Mouse (Mus musculus) stomach, embryonic 15.5 days (tissue): Measurements from ENCODE around the gene Rpp38. TPM values are rescaled to one million over a fixed set of nuclear protein-coding genes. Genes with fewer than 3 reads are reported as not detected.
A peak's percentile ranks its signal among the peaks of the same experiment; 100 is the strongest.

Experiments
- ATAC-seq: fragments of 200-750 bp; cut with Nextera tagmentation; 2 replicates; pipeline ENCODE4 v1.8.0; 2017; ENCODE audit warnings: low read depth, moderate number of reproducible peaks, moderate TSS enrichment; ENCODE audit not compliant: insufficient read depth, low FRiP score
- H3K27ac ChIP-seq: fragments of 300-500 bp; sonication (generic); 2 replicates; pipeline ENCODE4 v1.5.1; 2015; ENCODE audit warnings: mild to moderate bottlenecking, inconsistent platforms
- H3K27me3 ChIP-seq: fragments of 300-500 bp; sonication (generic); replicated peaks from 2 replicates; pipeline ENCODE4 v1.6.1; 2015; ENCODE audit warnings: inconsistent platforms
- H3K36me3 ChIP-seq: fragments of 300-500 bp; sonication (generic); 2 replicates; pipeline ENCODE4 v1.6.1; 2015; ENCODE audit warnings: inconsistent platforms
- H3K4me1 ChIP-seq: fragments of 300-500 bp; sonication (generic); 2 replicates; pipeline ENCODE4 v1.6.1; 2015; ENCODE audit warnings: inconsistent platforms
- H3K4me2 ChIP-seq: fragments of 300-500 bp; sonication (generic); 2 replicates; pipeline ENCODE4 v1.6.1; 2015; ENCODE audit warnings: mild to moderate bottlenecking, inconsistent platforms
- H3K4me3 ChIP-seq: fragments of 300-500 bp; sonication (generic); replicated peaks from 2 replicates; pipeline ENCODE4 v1.5.1; 2015; ENCODE audit warnings: inconsistent platforms
- H3K9ac ChIP-seq: fragments of 300-500 bp; sonication (generic); 2 replicates; pipeline ENCODE4 v1.6.1; 2015; ENCODE audit warnings: inconsistent platforms
- H3K9me3 ChIP-seq: fragments of 300-500 bp; sonication (generic); 2 replicates; pipeline ENCODE4 v1.6.1; 2016; ENCODE audit warnings: inconsistent platforms
- WGBS: fragments of 180-500 bp; shearing (Covaris S2); methylation state at CpG from one replicate; pipeline ENCODE4 v1.1.7; 2015; 5-methylcytosine and 5-hydroxymethylcytosine counted together
- polyA plus RNA-seq: library from polyadenylated mRNA; unstranded; fragments of >200 nt; fragmentation: Nextera tagmentation; extraction: Ambion mirVana; gene quantifications from 2 replicates; pipeline ENCODE4 v1.2.1, GENCODE M21; 2015

Rpp38 gene
- 23.5 and 24.7 TPM in 2 replicates for polyA plus RNA-seq

GRCm38 (mm10) chr2:3332484-3333242 is at the start of gene Rpp38:
Gene Rpp38 (minus strand): TSS chr2:3332643.
- Histone ChIP-seq H3K4me2 (peak within 1 kb of the TSS; percentile 71), H3K9ac (peak within 1 kb of the TSS; percentile 77), H3K4me1 (peaks cover 13% of the 10 kb centered on the region), H3K4me3 (peak within 1 kb of the TSS; percentile 81), H3K27me3 (no peaks in the 10 kb centered on the region), H3K9me3 (no peaks in the 10 kb centered on the region), H3K27ac (peak within 1 kb of the TSS; percentile 84), H3K36me3 (peaks cover 9% of the 10 kb centered on the region; the same call in 1 of the 2 replicates)
- ATAC-seq = peak; percentile 97
- under 1% methylated on average over 45 of the region's 45 CpGs for WGBS

DNA sequence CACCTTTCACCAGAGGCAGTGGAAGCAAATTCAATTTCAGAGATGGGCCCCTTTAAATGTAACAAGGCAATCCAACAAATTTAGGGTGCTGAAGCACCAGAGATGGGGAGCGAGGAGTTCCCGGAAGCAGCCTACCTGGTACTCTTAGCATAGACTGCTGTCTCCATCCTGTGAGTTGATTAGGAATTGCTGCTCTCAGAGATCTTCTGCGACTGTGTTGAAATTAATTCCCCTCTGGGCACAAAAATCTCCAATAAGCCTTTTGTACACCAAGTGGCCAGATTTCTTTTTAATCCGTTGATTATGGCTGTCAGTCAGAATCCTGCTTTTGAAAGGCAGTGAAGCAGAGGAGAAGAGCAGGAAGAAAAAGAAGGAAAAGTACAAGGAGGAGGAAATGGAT is 32.7 kb upstream of the Rpp38 start:
- H3K4me3 ChIP-seq = no peak overlapping the region
- no peak overlapping the region for H3K27ac ChIP-seq
- H3K36me3 ChIP-seq = no peaks in the 10 kb centered on the region
- no peak overlapping the region for H3K9ac ChIP-seq
- H3K27me3 ChIP-seq = no peaks in the 10 kb centered on the region
- 62% methylated on average over 4 of the region's 4 CpGs for WGBS
- H3K4me2 ChIP-seq = no peak overlapping the region
- no peaks in the 10 kb centered on the region for H3K4me1 ChIP-seq
- H3K9me3 ChIP-seq = no peaks in the 10 kb centered on the region
- no peak for ATAC-seq

DNA sequence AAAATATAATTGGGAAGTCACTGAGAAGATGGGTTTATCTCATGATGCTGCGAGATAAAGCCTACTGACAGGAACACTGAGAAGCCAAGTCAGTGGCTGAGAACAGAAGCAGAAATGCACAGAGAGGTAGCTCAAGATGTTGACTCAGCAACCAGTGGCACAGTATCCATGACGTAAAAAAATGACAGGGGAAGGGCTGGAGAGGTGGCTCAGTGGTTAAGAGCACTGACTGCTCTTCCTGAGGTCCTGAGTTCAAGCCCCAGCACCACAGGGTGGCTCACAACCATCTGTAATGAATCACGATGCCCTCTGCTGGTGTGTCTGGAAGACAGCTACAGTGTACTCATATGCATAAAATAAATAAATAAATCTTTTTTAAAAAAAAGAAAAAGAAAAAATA is 28.6 kb upstream of the Rpp38 start:
- WGBS = 68% methylated on average over 3 of the region's 3 CpGs
- Histone ChIP-seq H3K36me3 (no peaks in the 10 kb centered on the region), H3K4me3 (no peak overlapping the region), H3K9ac (no peak overlapping the region), H3K27ac (no peak overlapping the region), H3K9me3 (no peaks in the 10 kb centered on the region), H3K4me1 (no peaks in the 10 kb centered on the region), H3K4me2 (no peak overlapping the region), H3K27me3 (no peaks in the 10 kb centered on the region)
- no peak for ATAC-seq

DNA sequence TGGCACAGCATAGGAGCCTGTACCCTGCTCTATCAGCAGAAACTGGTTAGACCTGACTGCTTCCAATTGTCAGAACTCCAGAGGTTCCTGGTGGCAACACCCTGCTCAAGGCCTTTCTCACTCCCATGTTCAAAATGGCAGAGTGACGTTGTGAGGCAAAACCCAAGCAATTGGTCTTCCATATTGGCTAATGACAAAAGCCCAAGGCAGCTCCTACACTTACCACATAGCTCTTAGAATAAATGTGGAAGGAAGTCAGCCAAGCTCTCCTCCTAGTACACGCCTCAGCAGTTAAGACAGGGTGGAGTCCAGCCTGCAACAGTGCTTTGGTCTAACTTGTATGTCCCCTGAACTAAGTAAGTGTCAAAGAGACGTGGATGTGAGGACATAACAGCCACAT is 25.4 kb upstream of the Rpp38 start:
- Histone ChIP-seq H3K4me1 (no peaks in the 10 kb centered on the region), H3K36me3 (no peaks in the 10 kb centered on the region), H3K9ac (no peak overlapping the region), H3K4me3 (no peak overlapping the region), H3K27ac (no peak overlapping the region), H3K4me2 (no peak overlapping the region), H3K27me3 (no peaks in the 10 kb centered on the region), H3K9me3 (no peaks in the 10 kb centered on the region)
- 65% methylated on average over 3 of the region's 3 CpGs for WGBS
- no peak for ATAC-seq

DNA sequence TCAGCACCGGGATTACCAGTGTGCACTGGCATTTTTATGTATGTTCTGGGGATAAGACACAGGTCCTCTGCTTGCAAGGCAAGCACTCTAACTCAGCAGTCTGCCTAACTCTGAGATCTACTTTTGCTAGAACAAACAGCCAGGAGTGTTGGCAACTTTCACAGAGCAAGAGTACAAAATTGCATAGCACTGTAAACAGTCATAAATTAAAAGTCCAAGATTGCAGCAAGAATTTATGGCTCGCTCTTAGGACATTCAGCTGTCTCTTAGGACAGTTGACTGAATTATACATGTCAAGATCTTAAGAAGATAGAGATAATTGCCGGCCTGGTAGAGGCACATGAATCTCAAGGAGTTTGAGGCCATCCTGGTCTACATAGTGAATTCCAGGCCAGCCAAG is 23.9 kb upstream of the Rpp38 start:
- Histone ChIP-seq H3K4me1 (no peaks in the 10 kb centered on the region), H3K4me3 (no peak overlapping the region), H3K4me2 (no peak overlapping the region), H3K27ac (no peak overlapping the region), H3K9ac (no peak overlapping the region), H3K27me3 (no peaks in the 10 kb centered on the region), H3K36me3 (no peaks in the 10 kb centered on the region), H3K9me3 (no peaks in the 10 kb centered on the region)
- no peak for ATAC-seq
- WGBS = 58% methylated on average over 3 of the region's 3 CpGs

- no peak for ATAC-seq
- H3K27me3 ChIP-seq = no peaks in the 10 kb centered on the region
- 86% methylated on average over 8 of the region's 8 CpGs for WGBS
- H3K4me1 ChIP-seq = no peaks in the 10 kb centered on the region
- H3K27ac ChIP-seq = no peak overlapping the region
- H3K9me3 ChIP-seq = no peaks in the 10 kb centered on the region
- H3K36me3 ChIP-seq = no peaks in the 10 kb centered on the region
- no peak overlapping the region for H3K4me2 ChIP-seq
- H3K9ac ChIP-seq = no peak overlapping the region
- no peak overlapping the region for H3K4me3 ChIP-seq
Measured at GRCm38 (mm10) chr2:3355793-3356192, 23.4 kb upstream of the Rpp38 start.

DNA sequence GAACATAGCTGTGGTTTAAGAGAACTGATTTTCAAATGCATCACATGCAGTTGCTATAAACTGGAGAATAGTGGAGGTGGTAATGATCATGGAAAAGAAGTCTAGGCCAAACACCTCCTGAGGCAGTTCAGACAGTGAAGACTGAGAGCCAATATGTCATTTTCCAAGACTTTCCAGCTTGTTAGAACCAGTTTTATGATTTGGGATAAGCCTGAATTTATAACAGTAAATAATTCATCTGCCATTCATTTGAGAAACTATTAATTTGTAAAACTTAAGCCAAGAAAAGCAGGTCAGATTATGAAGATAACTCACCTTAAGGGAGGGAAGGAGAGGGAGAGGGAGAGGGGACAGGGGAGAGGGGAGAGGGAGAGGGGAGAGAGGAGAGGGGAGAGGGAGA is 20.7 kb upstream of the Rpp38 start:
- Histone ChIP-seq H3K36me3 (no peaks in the 10 kb centered on the region), H3K27me3 (no peaks in the 10 kb centered on the region), H3K27ac (no peak overlapping the region), H3K9ac (no peak overlapping the region), H3K9me3 (no peaks in the 10 kb centered on the region), H3K4me2 (no peak overlapping the region), H3K4me3 (no peak overlapping the region), H3K4me1 (no peaks in the 10 kb centered on the region)
- no peak for ATAC-seq

DNA sequence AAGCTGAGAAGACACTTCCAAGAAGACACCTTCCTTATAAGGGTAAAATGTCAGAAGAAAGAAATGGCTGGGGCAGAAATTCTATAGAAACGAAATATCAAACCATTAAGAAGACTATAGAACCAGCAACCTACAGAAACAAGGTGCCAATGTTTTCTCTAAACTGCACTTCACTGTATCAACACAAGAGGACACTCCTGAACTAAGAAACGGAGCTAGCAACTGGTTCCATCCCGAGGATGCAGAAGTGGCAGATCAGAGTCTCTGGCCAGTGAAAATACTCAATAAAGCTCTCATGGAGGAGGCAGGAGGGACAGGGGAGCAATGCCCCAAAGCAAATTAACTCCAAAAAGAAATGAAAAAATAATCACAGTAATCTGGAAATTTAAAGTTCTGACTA is 16.5 kb upstream of the Rpp38 start:
- 12% methylated on average over 3 of the region's 3 CpGs for WGBS
- Histone ChIP-seq H3K9ac (no peak overlapping the region), H3K4me3 (no peak overlapping the region), H3K36me3 (no peaks in the 10 kb centered on the region), H3K4me1 (no peaks in the 10 kb centered on the region), H3K4me2 (no peak overlapping the region), H3K9me3 (no peaks in the 10 kb centered on the region), H3K27me3 (no peaks in the 10 kb centered on the region), H3K27ac (no peak overlapping the region)
- ATAC-seq = no peak

DNA sequence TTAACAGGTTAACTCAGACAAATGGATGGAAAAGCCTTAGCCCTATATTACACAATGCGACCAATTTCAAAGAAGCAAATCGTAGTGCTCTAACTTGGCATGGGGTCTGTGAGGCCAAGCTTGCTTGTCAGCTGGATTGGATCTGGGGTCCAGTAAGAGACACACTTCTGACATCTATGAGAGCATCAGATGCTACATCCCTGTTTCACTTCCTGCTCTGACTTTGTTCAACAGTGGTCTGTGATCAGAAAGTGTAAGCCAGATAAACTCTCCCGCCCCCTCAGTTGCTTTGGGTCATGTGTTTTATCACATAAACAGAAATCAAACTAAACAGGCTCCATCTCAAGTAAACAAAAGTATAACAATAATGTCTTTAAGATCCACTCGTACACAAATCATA is 16.0 kb upstream of the Rpp38 start:
- Histone ChIP-seq H3K4me1 (no peaks in the 10 kb centered on the region), H3K27me3 (no peaks in the 10 kb centered on the region), H3K27ac (no peak overlapping the region), H3K4me2 (no peak overlapping the region), H3K36me3 (no peaks in the 10 kb centered on the region), H3K4me3 (no peak overlapping the region), H3K9ac (no peak overlapping the region), H3K9me3 (no peaks in the 10 kb centered on the region)
- 76% methylated on average over 4 of the region's 4 CpGs for WGBS
- no peak for ATAC-seq

GRCm38 (mm10) chr2:3335611-3336301 is 3.3 kb upstream of the Rpp38 start, which contains the start of gene Acbd7:
Gene Acbd7 (plus strand): TSS chr2:3336168.
- Histone ChIP-seq H3K9ac (no peak within 1 kb of the TSS), H3K4me3 (peak within 1 kb of the TSS; percentile 30), H3K4me1 (peaks cover 13% of the 10 kb centered on the region), H3K36me3 (no peaks in the 10 kb centered on the region), H3K9me3 (no peaks in the 10 kb centered on the region), H3K4me2 (peak within 1 kb of the TSS; percentile 52), H3K27me3 (no peaks in the 10 kb centered on the region), H3K27ac (no peak within 1 kb of the TSS)
- WGBS = 3% methylated on average over 20 of the region's 20 CpGs
- ATAC-seq = peak; percentile 45

GRCm38 (mm10) chr2:3333761-3334160 is 1.3 kb upstream of the Rpp38 start:
- WGBS = 86% methylated on average over 12 of the region's 12 CpGs
- no peak overlapping the region for H3K4me3 ChIP-seq
- no peak overlapping the region for H3K27ac ChIP-seq
- no peaks in the 10 kb centered on the region for H3K27me3 ChIP-seq
- no peak for ATAC-seq
- peaks cover 5% of the 10 kb centered on the region; the same call in 1 of the 2 replicates for H3K36me3 ChIP-seq
- peaks cover 13% of the 10 kb centered on the region for H3K4me1 ChIP-seq
- no peak overlapping the region for H3K4me2 ChIP-seq
- H3K9me3 ChIP-seq = no peaks in the 10 kb centered on the region
- no peak overlapping the region for H3K9ac ChIP-seq

- H3K4me1 ChIP-seq = peaks cover 13% of the 10 kb centered on the region
- no peaks in the 10 kb centered on the region for H3K9me3 ChIP-seq
- under 1% methylated on average over 21 of the region's 21 CpGs for WGBS
- peak overlapping the region; percentile 84 for H3K27ac ChIP-seq
- peak overlapping the region; percentile 77 for H3K9ac ChIP-seq
- peaks cover 9% of the 10 kb centered on the region; the same call in 1 of the 2 replicates for H3K36me3 ChIP-seq
- no peaks in the 10 kb centered on the region for H3K27me3 ChIP-seq
- H3K4me3 ChIP-seq = peak overlapping the region; percentile 81
- H3K4me2 ChIP-seq = peak overlapping the region; percentile 71
- ATAC-seq = no peak
Measured at GRCm38 (mm10) chr2:3332056-3332455, 387 bp downstream of the Rpp38 start.
